Mouse (Mus musculus) left cerebral cortex, postnatal 14 days (tissue): ENCODE data around the gene Gpr153. TPM values are rescaled to one million over a fixed set of nuclear protein-coding genes. Genes with fewer than 3 reads are reported as not detected.
A peak's percentile ranks its signal among the peaks of the same experiment; 100 is the strongest.

ENCODE experiments used
- DNase-seq, 2 experiments: peaks; one replicate each; pipeline ENCODE4 v3.0.0; 2021 to 2022; ENCODE audit warnings: low spot score in 2 of 2, mixed read lengths in 1 of 2
- intact Hi-C: fragments of 180-260 bp; cut with DNase I; formaldehyde crosslinking; loops from one replicate; pipeline ENCODE4 v1.15.1; 2025
- total RNA-seq, 2 experiments: library from RNA; stranded (reverse); gene quantifications; 2 replicates each; pipeline ENCODE4 v1.2.3; 2021

The Gpr153 gene
- total RNA-seq, 2 experiments from 2014 or later: 31.2 to 31.6 TPM

DNA sequence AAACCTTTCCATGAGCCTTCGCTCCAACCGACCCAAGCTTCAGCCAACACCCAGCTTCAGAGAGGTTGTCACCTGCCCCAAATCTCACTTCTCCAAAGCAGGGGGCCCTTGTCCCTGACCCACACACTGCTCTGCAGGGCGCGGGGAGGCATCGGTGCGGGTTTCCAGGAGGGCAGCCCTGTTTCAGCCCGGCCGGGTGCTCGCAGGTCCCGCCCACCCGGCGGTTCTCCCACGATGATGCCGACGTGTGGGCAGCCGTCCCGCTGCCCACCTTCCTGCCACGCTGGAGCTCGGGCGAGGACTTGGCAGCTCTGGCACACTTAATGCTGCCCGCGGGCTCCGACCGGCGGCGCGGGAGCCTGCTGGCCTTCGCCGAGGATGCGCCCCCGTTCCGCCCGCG, 8.7 kb downstream of the Gpr153 start:
- no peak for DNase-seq
- intact Hi-C loops: no loop called here

- peak; percentile 87 to 91 for DNase-seq
- intact Hi-C loops: no loop called here
Observed at GRCm38 (mm10) chr4:152283186-152283950, 9.3 kb downstream of the Gpr153 start.

- intact Hi-C loops: loop anchor here (2.0 kb wide), 2 partner anchors 69 to 113 kb away; no protein-coding TSS in a partner anchor
- peak in 1 of 2 experiments; percentile 48 for DNase-seq
Observed at GRCm38 (mm10) chr4:152285505-152285904, 11.5 kb downstream of the Gpr153 start.

DNA sequence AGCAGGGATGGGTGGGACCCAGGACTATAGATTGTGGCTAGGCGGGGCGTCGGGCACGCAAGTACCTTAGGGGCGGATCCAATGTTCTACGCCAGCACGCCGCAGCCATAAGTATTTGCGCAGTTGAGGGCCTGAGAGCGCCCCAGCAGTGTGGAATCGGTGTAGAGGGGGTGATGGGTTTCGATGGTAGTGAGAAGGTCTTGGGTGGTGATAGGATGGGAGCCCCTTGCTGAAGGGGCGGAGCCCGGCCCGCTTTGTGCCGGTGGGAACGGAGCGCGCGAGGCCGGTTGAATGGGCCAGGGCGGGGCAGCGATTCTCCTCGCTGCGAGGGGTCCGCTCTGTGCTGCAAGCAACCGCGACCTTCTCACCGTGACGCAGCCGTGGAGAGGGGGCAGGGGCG, 12.2 kb downstream of the Gpr153 start:
- DNase-seq: peak in 1 of 2 experiments; percentile 48
- intact Hi-C loops: no loop called here

- intact Hi-C loops: no loop called here
- DNase-seq: peak in 1 of 2 experiments; percentile 41
Observed at GRCm38 (mm10) chr4:152286887-152287286, 12.9 kb downstream of the Gpr153 start.

DNA sequence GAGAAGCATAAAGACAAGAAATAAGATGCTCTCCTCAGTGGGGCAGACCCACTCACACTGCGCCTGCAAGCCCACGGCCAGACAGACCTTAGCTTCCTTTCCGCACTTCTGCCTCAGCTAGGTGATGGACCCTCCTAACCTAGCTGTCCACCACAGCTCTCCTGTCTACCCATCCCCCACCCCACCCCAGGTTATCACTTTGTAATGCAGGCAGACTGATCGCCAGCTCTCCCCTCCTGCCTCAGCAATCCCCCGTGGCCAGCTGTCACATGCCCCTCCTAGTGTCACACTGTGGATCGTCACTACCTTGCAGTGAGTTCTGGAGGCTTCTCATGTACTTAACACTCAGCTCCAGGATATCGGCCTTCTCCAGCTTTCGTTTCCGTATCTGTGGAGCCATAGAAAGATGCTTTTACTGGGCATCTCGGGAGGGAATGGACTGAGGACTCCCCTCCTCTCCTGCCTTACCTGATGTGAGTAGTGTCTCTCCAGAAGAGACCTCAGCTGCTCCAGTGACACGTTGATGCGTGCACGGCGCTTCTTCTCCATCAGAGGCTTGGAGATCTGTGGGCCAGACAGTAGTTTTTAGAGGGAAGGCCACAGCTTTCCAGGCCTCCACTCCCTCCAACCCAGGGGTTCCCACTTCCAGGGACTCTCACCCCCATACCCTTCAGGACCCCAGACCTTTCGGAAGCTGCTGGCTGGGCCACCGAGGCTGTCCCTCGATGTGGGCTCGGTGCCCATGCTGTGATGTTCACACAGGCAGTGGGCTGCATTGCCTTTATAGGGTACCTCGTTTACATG, 13.5 kb downstream of the Gpr153 start:
- intact Hi-C loops: no loop called here
- DNase-seq: no peak

GRCm38 (mm10) chr4:152288398-152288945, 14.4 kb downstream of the Gpr153 start:
- no peak for DNase-seq
- intact Hi-C loops: no loop called here

DNA sequence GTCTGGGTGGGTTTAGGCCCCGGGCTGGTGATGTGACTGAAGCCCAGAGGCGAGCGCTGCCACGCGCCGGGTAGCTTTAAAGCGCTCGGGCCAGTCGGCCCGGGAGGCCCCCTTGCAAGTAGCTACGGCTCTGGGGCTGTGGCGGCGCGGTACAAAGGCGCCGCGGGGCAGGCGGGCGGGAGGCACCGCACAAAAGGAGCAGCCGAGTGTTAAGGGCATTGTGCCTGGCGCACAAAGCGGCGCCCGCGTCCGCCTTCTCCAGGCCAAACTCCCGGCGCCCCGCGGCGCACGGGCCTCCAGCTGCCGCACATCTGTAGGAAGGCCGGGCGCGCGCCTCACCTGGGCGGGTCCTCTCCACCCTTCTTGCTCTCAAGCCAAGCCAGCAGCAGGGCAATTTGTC, 16.4 kb downstream of the Gpr153 start:
- intact Hi-C loops: loop anchor here (10.0 kb wide), 1 partner anchor 1664 kb away; the partner anchor contains the start of gene A430005L14Rik
- no peak for DNase-seq

GRCm38 (mm10) chr4:152290991-152291390, 17.0 kb downstream of the Gpr153 start:
- DNase-seq: no peak
- intact Hi-C loops: loop anchor here (10.0 kb wide), 1 partner anchor 1664 kb away; the partner anchor contains the start of gene A430005L14Rik

DNA sequence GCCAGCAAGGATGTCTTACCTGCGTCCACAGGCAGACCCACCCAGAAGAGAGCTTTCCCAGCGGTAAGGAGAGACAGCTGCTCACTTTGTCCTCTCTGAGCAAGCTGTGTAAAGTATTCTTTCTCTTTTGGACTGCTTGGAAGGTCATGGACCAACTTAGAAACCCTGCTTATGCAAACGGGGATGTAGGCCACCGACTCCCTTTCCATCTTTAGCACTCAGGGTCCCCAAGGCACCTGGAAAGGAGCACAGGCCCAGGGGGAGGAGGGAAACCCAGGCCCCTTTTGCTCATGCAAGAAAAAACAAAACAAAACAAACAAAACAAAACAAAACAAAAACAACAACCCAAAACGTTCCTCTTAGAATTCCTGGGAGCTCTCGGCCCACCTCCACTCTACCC, 17.5 kb downstream of the Gpr153 start, which contains the start of gene Hes3:
TSS of gene Hes3 (minus strand) at position 101 of the 400 bp plus-strand sequence.
- no peak for DNase-seq

DNA sequence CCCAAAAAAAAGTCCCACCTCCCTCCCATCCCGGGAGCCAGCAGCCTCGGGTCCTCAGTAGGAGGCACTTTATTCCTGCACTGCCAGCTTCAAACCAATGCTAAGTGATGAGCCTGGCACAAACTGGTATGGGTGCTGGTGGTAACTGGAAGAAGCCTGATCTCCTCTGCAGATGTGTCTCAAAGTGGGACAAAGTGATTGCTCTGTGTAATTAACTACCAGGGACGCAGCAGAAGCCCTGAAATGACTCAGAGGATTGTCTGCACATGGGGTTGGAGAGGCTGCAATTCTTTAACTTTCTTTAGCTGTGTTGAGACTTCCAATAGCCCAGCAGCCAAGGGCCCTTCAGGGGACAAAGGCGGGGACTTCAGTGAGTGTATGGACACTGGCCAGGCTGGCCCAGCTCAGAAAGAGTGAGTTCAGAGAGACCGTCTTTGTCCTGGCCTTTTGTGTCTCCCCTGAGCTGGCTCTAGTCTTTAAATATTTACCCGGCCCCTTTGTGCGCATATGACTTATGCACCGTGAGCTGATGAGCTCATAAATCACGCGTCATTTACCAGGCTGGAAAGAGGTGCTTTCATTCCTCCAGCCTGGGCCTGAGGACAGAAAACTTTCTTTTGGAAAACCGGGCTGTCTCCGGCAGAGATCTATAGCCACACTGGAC, 18.2 kb downstream of the Gpr153 start:
- no peak for DNase-seq
- intact Hi-C loops: loop anchor here (10.0 kb wide), 1 partner anchor 1663 kb away; the partner anchor contains the start of gene A430005L14Rik

More for the DNA sequence above, 17.5 kb downstream of the Gpr153 start, which contains the start of gene Hes3:
- intact Hi-C loops: loop anchor here (10.0 kb wide), 1 partner anchor 1663 kb away; the partner anchor contains the start of gene A430005L14Rik

GRCm38 (mm10) chr4:152294188-152294929, 20.3 kb downstream of the Gpr153 start:
- DNase-seq: no peak
- intact Hi-C loops: loop anchor here (10.0 kb wide), 1 partner anchor 1660 kb away; the partner anchor contains the start of gene A430005L14Rik

DNA sequence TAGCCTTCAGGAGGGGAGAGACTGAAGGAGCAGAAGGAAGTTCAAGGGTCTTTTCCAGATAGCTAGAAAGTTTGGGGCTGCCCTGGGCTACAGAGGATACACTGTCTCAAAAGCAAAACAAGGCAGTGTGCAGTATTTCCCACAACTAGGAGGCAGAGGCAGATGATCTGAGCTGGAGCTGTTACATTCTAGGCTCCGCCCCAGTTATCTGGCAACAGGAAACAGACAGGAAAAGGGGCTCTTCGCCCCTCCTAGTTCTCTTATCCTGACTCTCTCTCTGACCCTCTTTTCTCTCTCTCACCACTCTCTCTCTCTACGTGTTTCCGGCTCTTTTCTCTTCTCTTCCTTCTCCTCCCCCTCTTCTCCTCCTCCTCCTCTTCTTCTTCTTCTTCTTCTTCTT, 21.9 kb downstream of the Gpr153 start:
- no peak for DNase-seq
- intact Hi-C loops: loop anchor here (10.0 kb wide), 1 partner anchor 1659 kb away; the partner anchor contains the start of gene A430005L14Rik

DNA sequence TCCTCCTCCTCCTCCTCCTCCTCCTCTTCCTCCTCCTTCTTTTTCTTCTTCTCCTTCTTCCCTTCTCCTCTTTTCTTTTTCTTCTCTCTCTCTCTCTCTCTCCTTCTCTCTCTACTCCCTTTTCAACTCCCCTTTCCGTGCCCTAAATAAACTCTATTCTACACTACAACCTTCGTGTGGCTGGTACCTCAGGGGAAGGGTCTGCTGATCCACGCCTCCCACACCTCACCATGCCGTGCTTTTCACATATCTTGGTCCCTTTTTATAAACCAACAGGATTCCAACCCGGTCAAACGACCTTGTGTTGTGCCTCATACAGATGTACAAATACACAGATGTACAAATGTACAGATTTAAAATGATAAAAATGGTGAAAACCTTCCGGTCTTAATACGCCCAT, 22.3 kb downstream of the Gpr153 start:
- intact Hi-C loops: loop anchor here (10.0 kb wide), 1 partner anchor 1658 kb away; the partner anchor contains the start of gene A430005L14Rik
- no peak for DNase-seq

DNA sequence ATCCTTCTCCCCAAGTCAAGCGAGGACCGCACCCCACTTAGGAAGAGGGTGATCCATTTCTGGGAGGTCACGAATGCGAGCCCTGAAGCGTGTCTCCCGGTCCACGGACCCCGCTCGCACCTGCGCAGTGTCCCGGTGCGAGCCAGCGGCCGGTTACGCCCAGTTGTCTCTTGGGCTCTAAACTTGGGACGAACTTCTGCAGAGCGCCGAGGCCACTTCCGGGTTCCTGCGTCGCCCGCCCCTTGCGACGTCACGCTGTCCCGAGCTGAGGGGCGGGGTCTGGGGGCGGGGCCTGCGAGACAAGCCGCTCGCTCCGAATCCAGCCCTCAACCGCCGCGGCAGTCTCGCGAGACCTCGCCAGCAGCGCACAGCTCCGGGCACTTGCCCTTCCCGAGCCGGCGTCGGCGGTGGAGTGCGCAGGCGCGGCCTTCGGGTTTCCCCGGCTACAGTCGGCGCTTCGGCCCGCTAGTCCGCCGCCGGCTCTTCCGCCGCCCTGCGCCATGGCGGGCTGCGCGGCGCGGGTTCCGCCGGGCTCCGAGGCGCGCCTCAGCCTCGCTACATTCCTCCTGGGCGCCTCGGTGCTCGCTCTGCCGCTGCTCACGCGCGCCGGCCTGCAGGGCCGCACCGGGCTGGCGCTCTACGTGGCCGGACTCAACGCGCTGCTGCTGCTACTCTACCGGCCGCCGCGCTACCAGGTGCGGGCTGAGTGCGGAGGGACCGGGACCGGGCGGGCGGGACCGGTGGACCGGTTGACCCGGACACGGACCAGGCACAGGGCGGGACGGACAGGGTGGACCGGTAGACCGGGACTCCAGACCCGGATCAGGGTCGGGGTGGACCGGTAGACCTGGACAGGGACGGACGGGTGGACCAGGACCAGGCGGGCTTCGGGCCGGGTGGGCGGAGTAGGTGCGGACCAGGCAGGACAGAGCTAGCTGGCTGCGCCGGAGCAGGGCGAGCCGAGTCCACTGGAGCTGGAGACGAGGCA, 23.1 kb downstream of the Gpr153 start, which contains the start of gene Icmt:
TSS of gene Icmt (plus strand) at position 354 of the 988 bp plus-strand sequence.
- intact Hi-C loops: loop anchor here (10.0 kb wide), 1 partner anchor 1658 kb away; the partner anchor contains the start of gene A430005L14Rik
- peak; percentile 99 for DNase-seq

DNA sequence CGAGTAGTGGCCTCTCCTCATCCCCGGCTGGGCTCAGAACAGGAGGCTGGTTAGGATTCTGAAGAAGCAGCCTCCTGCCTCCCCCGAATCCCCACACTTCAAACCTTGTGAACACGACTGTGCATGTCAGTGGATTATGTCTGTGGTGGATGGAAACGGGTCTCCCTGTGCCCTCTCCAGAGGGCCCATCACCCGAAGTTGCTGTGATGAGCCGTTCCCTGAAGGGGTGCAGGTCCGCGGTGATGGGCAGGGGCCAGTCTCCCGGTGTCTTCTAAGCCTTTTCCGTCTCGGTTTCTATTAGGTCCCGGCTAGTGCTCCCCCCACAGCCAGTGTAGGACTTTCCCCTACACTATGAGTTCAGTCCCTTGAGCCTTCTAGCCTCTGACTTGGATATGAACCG, 24.8 kb downstream of the Gpr153 start:
- DNase-seq: no peak
- intact Hi-C loops: loop anchor here (10.0 kb wide), 1 partner anchor 1656 kb away; the partner anchor contains the start of gene A430005L14Rik

DNA sequence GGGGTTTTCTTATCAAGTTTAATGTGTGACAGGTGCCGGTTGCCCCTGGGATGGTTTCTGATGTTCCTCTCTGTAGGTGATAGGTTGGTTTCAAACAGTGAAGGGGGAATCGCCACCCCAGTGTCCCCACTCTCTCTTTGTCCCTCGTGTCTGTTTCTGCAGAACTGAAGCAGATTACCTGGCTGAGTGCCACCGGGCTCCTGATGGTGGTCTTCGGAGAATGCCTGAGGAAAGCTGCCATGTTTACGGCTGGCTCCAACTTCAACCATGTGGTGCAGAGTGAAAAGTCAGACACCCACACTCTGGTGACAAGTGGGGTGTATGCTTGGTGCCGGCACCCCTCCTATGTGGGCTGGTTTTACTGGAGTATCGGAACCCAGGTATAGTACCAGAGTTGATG, 26.3 kb downstream of the Gpr153 start:
- intact Hi-C loops: no loop called here

More for the DNA sequence above, 26.3 kb downstream of the Gpr153 start:
- DNase-seq: no peak
